Mouse (Mus musculus) lung, adult 10 weeks (tissue): ENCODE measurements around the gene Pptc7. TPM values are rescaled to one million over a fixed set of nuclear protein-coding genes. Genes with fewer than 3 reads are reported as not detected.

Source experiments
- polyA plus RNA-seq: library from polyadenylated mRNA; stranded (reverse); fragments of 350-450 nt; fragmentation: Illumina TruSeq; extraction: RNeasy Lipid Tissue Mini Kit (QIAGEN cat#74804); gene quantifications from one replicate; pipeline ENCODE4 v1.2.3, GENCODE M21; 2014; ENCODE audit warnings: low read depth, low replicate concordance; ENCODE audit not compliant: insufficient read depth

The Pptc7 gene
- polyA plus RNA-seq, result 12.7 TPM

GRCm38 (mm10) chr5:122284183-122285028, at the start of gene Pptc7:
Gene Pptc7 (plus strand): TSS chr5:122284365.

GRCm38 (mm10) chr5:122263933-122264905, 19.9 kb upstream of the Pptc7 start, which contains the start of gene Tctn1:
Gene Tctn1 (minus strand): TSS chr5:122264460.

GRCm38 (mm10) chr5:122353807-122354491, 69.8 kb downstream of the Pptc7 start, which contains the start of the genes Rad9b and Vps29:
Gene Rad9b (minus strand): TSS chr5:122354233.
Gene Vps29 (plus strand): TSS chr5:122354369.

GRCm38 (mm10) chr5:122371591-122372191, 87.5 kb downstream of the Pptc7 start, which contains the start of gene Gpn3:
Gene Gpn3 (plus strand): TSS chr5:122371876.

GRCm38 (mm10) chr5:122372192-122372769, 88.1 kb downstream of the Pptc7 start, which contains the start of gene Fam216a:
Gene Fam216a (minus strand): TSS chr5:122372364.

Other genes starting within 250 kb of the Pptc7 start
- gene Cux2, start 234.3 kb upstream of the Pptc7 start, polyA plus RNA-seq, result 1.2 TPM
- gene Myl2, start 183.4 kb upstream of the Pptc7 start, polyA plus RNA-seq, result not detected
- 0.51 TPM for gene Ccdc63, start 143.5 kb upstream of the Pptc7 start, polyA plus RNA-seq
- gene Ppp1cc, start 126.1 kb upstream of the Pptc7 start, polyA plus RNA-seq, result 120 TPM
- gene Hvcn1, start 77.6 kb upstream of the Pptc7 start, polyA plus RNA-seq, result 16.2 TPM
- 4.1 TPM for gene Tctn1, start 19.9 kb upstream of the Pptc7 start, polyA plus RNA-seq
- gene Rad9b, start 69.9 kb downstream of the Pptc7 start, polyA plus RNA-seq, result 1.3 TPM
- gene Vps29, start 70.0 kb downstream of the Pptc7 start, polyA plus RNA-seq, result 92.0 TPM
- gene Gpn3, start 87.5 kb downstream of the Pptc7 start, polyA plus RNA-seq, result 21.9 TPM
- 22.4 TPM for gene Fam216a, start 88.0 kb downstream of the Pptc7 start, polyA plus RNA-seq
- gene Arpc3, start 107.5 kb downstream of the Pptc7 start, polyA plus RNA-seq, result 325 TPM
- gene Anapc7, start 137.3 kb downstream of the Pptc7 start, polyA plus RNA-seq, result 17.9 TPM
- 104 TPM for gene Atp2a2, start 217.9 kb downstream of the Pptc7 start, polyA plus RNA-seq